Mouse (Mus musculus) C2C12 (cell line): Measurements from ENCODE around the gene Tulp4. TPM values are rescaled to one million over a fixed set of nuclear protein-coding genes. Genes with fewer than 3 reads are reported as not detected.

Experiments
- H3K27me3 ChIP-seq: one replicate; pipeline ENCODE4 v1.6.1; 2011; ENCODE audit not compliant: control insufficient read depth, insufficient read depth, insufficient read length
- H3K36me3 ChIP-seq: one replicate; pipeline ENCODE4 v1.6.1; 2011; ENCODE audit not compliant: control insufficient read depth, insufficient read depth
- H3K4me3 ChIP-seq: one replicate; pipeline ENCODE4 v1.5.1; 2011; ENCODE audit warnings: mild to moderate bottlenecking, control low read depth; ENCODE audit not compliant: poor library complexity, insufficient read depth, severe bottlenecking
- H3K79me2 ChIP-seq: one replicate; pipeline ENCODE4 v1.6.1; 2011; ENCODE audit not compliant: control insufficient read depth, insufficient read depth
- H3K79me3 ChIP-seq: one replicate; pipeline ENCODE4 v1.6.1; 2011; ENCODE audit warnings: low read depth, control low read depth
- H3ac ChIP-seq: one replicate; pipeline ENCODE3; 2011; ENCODE audit warnings: low read depth; ENCODE audit not compliant: control insufficient read depth, insufficient read length
- CEBPB ChIP-seq: IDR thresholded peaks from one replicate; pipeline ENCODE4 v1.6.1; 2011; ENCODE audit warnings: low read depth, mild to moderate bottlenecking, control low read depth, moderate library complexity
- CTCF ChIP-seq: IDR thresholded peaks from one replicate; pipeline ENCODE4 v1.5.1; 2011; ENCODE audit not compliant: control insufficient read depth, insufficient read depth, insufficient read length
- FOSL1 ChIP-seq: IDR thresholded peaks from one replicate; pipeline ENCODE4 v1.8.0; 2011; ENCODE audit warnings: mild to moderate bottlenecking, low read length; ENCODE audit not compliant: poor library complexity, insufficient read depth, severe bottlenecking
- MAX ChIP-seq: IDR thresholded peaks from one replicate; pipeline ENCODE4 v1.6.1; 2011; ENCODE audit warnings: mild to moderate bottlenecking, control low read depth
- MYOD1 ChIP-seq: IDR thresholded peaks from one replicate; pipeline ENCODE4 v1.6.1; 2011; ENCODE audit warnings: low read depth; ENCODE audit not compliant: control insufficient read depth, insufficient read length
- MYOG ChIP-seq: IDR thresholded peaks from one replicate; pipeline ENCODE4 v1.6.1; 2011; ENCODE audit not compliant: control insufficient read depth, insufficient read length; ENCODE audit errors: extremely low read depth
- USF1 ChIP-seq: IDR thresholded peaks from one replicate; pipeline ENCODE4 v1.6.1; 2011; ENCODE audit warnings: low read depth, mild to moderate bottlenecking, control low read depth, moderate library complexity
- polyA plus RNA-seq: library from polyadenylated mRNA; unstranded; fragments of >200 nt; fragmentation: generic; extraction: Trizol; gene quantifications from one replicate; pipeline ENCODE4 v1.2.1, GENCODE M21; 2012; ENCODE audit warnings: missing spikeins

Gene Tulp4
- polyA plus RNA-seq, 1 experiment = 58.1 TPM

DNA sequence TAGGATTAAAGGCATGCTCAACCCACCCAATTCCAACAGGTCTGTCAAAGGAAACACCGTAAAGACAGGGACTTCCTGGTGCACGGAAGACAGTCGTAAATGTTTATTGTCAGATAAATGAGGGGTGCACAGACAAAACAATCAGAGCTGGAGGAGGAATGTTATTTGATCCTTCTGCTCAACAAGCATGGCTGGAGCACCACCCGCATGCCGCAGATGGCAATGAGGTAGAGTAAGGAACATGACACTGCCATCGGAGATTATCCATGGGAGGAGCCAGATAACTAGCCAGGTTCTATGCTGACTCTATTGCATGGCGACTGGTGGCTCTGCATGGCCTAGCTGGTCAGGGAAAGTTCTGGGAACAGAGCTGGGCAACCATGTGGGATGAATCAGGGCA, 32.8 kb upstream of the Tulp4 start:
- Histone ChIP-seq H3K36me3 (peaks cover 11% of the 10 kb centered on the region), H3K79me2 (no peaks in the 10 kb centered on the region), H3K27me3 (no peaks in the 10 kb centered on the region), H3K79me3 (peaks cover 6% of the 10 kb centered on the region), H3K4me3 (no peak overlapping the region), H3ac (no peak overlapping the region)
- TF ChIP-seq USF1 (no peak), CEBPB (no peak), MYOG (no peak), FOSL1 (no peak), MAX (no peak), MYOD1 (no peak), CTCF (no peak)

DNA sequence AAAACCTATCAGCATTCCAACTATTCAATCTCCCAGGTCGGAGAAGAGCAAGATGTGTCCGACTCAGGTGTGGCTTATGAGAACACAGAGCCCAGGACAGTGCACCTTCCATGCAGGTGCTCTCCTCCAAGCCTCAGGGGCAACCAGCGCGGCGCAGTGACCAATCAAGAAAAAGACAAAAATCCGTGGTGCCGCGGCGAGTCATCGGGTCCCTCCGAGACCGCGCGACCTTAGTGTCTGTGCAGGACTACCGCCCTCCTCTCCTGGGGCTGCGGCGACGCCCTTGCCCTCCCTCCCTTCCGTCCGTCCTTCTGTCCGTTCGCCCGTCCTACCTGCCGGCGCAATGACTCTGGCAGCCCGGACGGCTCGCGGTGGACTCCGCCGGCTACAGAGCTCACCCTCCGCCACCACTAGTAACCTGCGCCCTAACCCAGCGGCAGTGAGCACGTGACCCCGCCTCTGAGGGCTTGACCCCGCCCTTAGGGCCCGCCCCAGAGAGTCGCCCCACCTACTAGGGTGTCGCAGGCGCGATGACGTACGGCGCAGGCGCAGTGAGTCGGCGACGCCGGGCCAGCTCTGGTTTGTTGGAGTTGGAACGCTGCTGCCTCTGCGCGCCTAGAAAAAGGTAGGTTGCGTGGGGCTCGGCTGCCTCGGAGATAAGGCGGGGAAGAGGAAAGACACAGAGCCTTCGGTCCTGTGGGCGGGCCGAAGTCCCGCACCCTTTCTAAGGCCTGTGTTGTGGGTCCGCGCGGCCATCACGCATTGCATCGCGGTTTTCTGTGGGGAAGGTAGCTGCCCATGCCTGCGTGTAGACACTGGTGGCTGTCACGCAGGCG, 26.7 kb upstream of the Tulp4 start, which contains the start of the genes Serac1 and Gtf2h5:
Gene Serac1 (minus strand): TSS at position 455 of the 836 bp plus-strand sequence.
Gene Gtf2h5 (plus strand): TSS at position 500 of the 836 bp plus-strand sequence.
- peaks cover 17% of the 10 kb centered on the region for H3K36me3 ChIP-seq
- H3ac ChIP-seq = peak within 1 kb of the TSS; percentile 94
- TF ChIP-seq USF1 (peak; percentile 91), CTCF (no peak), MYOG (no peak), MYOD1 (no peak), MAX (peak; percentile 24)
- H3K79me3 ChIP-seq = peaks cover 28% of the 10 kb centered on the region
- no peaks in the 10 kb centered on the region for H3K27me3 ChIP-seq
- peak within 1 kb of the TSS; percentile 84 for H3K4me3 ChIP-seq
- H3K79me2 ChIP-seq = peaks cover 28% of the 10 kb centered on the region

DNA sequence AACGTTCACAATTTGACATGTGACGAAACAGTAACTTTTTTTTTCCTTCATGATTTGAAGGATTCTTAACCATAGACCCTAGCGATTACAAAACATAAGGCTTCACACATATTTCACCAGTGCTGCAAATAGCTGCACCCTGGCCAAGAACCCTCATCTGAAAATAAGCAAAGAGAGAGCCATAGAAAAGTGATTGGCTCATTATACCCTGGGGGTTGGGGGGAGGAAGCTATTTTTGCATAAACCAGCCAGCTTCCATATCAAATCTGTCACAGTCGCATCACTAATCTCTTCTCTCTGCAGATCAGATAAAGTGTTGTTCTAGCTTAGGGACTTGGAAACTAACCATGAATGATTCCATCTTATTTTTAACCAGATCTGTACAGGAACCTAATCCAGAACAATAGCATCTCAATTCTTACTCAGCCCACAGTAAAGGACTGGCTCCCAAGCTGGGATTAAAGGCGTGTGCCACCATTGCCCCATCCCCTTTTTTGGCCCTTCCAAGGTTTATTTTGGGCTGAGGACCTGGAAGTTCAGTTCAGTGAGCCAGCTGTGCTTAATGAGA, 22.8 kb upstream of the Tulp4 start:
- peaks cover 28% of the 10 kb centered on the region for H3K79me2 ChIP-seq
- H3K36me3 ChIP-seq = peaks cover 44% of the 10 kb centered on the region
- TF ChIP-seq MYOG (no peak), CEBPB (no peak), FOSL1 (no peak), USF1 (no peak), MAX (no peak), MYOD1 (no peak), CTCF (no peak)
- H3K79me3 ChIP-seq = peaks cover 22% of the 10 kb centered on the region
- no peaks in the 10 kb centered on the region for H3K27me3 ChIP-seq
- H3K4me3 ChIP-seq = no peak overlapping the region
- H3ac ChIP-seq = no peak overlapping the region

DNA sequence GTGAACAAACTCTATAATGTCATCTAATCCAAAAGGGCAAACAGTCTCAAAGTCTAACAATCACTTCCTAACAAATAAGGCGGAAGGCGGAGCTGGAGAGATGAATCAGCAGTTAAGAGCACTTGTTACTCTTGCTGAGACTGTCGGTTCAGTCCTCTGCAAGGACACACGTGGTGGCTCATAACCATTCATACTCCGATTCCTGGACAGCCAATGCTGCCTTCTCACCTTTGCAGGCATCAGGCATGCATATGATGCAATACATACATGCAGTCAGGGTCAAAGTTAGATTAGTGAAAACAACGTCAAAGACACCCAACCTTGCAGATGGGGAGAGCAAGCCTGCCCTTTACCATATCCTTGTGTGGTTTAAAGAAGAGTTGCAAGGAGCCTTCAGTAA, 14.6 kb upstream of the Tulp4 start:
- no peak overlapping the region for H3ac ChIP-seq
- TF ChIP-seq MYOD1 (no peak), MYOG (no peak), USF1 (no peak), CEBPB (no peak), FOSL1 (no peak), MAX (no peak), CTCF (no peak)
- H3K4me3 ChIP-seq = no peak overlapping the region
- H3K79me3 ChIP-seq = no peaks in the 10 kb centered on the region
- H3K36me3 ChIP-seq = peaks cover 17% of the 10 kb centered on the region
- H3K27me3 ChIP-seq = no peaks in the 10 kb centered on the region
- H3K79me2 ChIP-seq = no peaks in the 10 kb centered on the region

DNA sequence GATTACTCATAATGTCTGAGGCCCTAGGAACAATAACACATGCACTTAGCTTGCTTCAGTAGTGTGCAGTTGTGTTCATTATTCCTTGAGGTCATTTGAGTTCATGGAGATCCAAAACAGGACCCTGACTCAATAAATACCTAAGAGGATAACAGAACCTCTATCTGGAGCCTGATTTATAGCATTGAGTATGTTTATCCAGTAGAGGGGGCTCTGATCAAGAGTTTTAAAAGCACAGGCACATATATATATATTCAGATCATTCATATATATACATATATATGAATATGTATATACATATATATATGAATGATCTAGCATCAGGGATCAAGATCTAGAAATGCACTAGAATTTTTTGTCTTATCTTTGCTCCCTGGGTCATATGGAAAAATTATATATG, 10.7 kb upstream of the Tulp4 start:
- peaks cover 5% of the 10 kb centered on the region for H3K36me3 ChIP-seq
- H3K4me3 ChIP-seq = no peak overlapping the region
- no peaks in the 10 kb centered on the region for H3K79me2 ChIP-seq
- H3ac ChIP-seq = no peak overlapping the region
- H3K27me3 ChIP-seq = no peaks in the 10 kb centered on the region
- H3K79me3 ChIP-seq = no peaks in the 10 kb centered on the region
- TF ChIP-seq FOSL1 (no peak), MYOG (no peak), CEBPB (no peak), CTCF (no peak), MAX (no peak), USF1 (no peak)

DNA sequence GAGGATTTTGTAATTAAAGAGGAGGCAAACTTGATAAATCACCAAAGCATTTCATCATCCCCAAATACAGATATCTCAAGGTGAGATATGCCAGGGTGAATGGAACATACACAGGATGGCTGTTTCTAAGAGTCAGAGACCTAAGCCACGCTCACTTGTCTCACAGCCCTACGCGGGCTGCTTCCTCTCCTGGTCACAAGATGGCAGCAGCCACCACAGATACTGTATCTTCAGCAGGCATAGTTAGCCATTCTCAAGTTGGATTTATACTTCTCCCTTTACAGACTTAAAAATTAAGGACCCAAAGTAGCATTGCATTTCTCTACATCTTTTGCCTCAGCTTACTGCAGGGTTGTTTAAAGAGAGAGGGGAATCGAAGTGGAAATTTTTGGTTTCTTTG, 8.4 kb upstream of the Tulp4 start:
- Histone ChIP-seq H3K36me3 (no peaks in the 10 kb centered on the region), H3K4me3 (no peak overlapping the region), H3K79me3 (no peaks in the 10 kb centered on the region), H3ac (no peak overlapping the region), H3K79me2 (no peaks in the 10 kb centered on the region), H3K27me3 (no peaks in the 10 kb centered on the region)
- TF ChIP-seq CTCF = peak; percentile 75
- TF ChIP-seq MAX = no peak
- peak; percentile 31 for TF ChIP-seq USF1
- no peak for TF ChIP-seq MYOG
- TF ChIP-seq CEBPB = no peak
- no peak for TF ChIP-seq MYOD1
- TF ChIP-seq FOSL1 = no peak
